Mouse (Mus musculus): Measurements from ENCODE around the gene Arhgap5. TPM values are rescaled to one million over a fixed set of nuclear protein-coding genes. Genes with fewer than 3 reads are reported as not detected.

The Arhgap5 gene
- polyA plus RNA-seq, 1 experiment = 25.6 TPM

GRCm38 (mm10) chr12:52604256-52604991 lies 100.7 kb downstream of the Arhgap5 start:
- peak; percentile 97 for DNase-seq (ENCODE audit: low read depth)
- TF ChIP-seq CTCF (IDR thresholded peaks at IDR 0.05; ENCODE audit: borderline replicate concordance, extremely low read depth, insufficient read depth, insufficient read length) (no peak), POLR2A (IDR thresholded peaks at IDR 0.05; ENCODE audit: borderline replicate concordance, extremely low read depth, insufficient read depth, insufficient read length, poor library complexity, severe bottlenecking) (peak; percentile 38; the same call in 1 of the 2 replicates)

GRCm38 (mm10) chr12:52604992-52605652 lies 101.3 kb downstream of the Arhgap5 start:
- peak; percentile 26 for DNase-seq (ENCODE audit: low read depth)
- TF ChIP-seq CTCF (IDR thresholded peaks at IDR 0.05; ENCODE audit: borderline replicate concordance, extremely low read depth, insufficient read depth, insufficient read length) (no peak), POLR2A (IDR thresholded peaks at IDR 0.05; ENCODE audit: borderline replicate concordance, extremely low read depth, insufficient read depth, insufficient read length, poor library complexity, severe bottlenecking) (no peak)

- no peak for TF ChIP-seq POLR2A (IDR thresholded peaks at IDR 0.05; ENCODE audit: borderline replicate concordance, extremely low read depth, insufficient read depth, insufficient read length, poor library complexity, severe bottlenecking)
- no peak for TF ChIP-seq CTCF (IDR thresholded peaks at IDR 0.05; ENCODE audit: borderline replicate concordance, extremely low read depth, insufficient read depth, insufficient read length)
- DNase-seq (ENCODE audit: low read depth) = no peak
Observed at GRCm38 (mm10) chr12:52607411-52607810, 103.6 kb downstream of the Arhgap5 start.

DNA sequence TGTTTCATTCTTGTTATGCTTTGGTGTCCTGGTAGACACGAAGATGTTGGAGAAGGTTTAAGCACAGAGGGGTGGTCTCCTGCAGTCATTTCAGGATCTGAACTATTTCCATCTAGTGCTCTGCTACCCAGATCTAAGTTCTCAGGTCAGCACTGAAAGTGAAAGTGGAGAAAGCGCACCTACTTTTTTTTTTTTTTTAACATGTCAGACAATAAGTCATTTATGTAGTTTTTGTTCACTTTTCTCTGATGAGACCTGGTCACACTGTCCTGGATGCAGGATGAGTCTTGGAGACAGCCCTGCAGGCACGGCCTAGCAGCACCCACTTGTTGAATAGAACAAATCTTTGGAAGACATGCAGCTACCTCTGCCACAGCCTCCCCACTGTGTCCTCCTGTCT lies 111.9 kb downstream of the Arhgap5 start:
- TF ChIP-seq POLR2A (IDR thresholded peaks at IDR 0.05; ENCODE audit: borderline replicate concordance, extremely low read depth, insufficient read depth, insufficient read length, poor library complexity, severe bottlenecking) = no peak
- no peak for TF ChIP-seq CTCF (IDR thresholded peaks at IDR 0.05; ENCODE audit: borderline replicate concordance, extremely low read depth, insufficient read depth, insufficient read length)
- DNase-seq (ENCODE audit: low read depth) = no peak

DNA sequence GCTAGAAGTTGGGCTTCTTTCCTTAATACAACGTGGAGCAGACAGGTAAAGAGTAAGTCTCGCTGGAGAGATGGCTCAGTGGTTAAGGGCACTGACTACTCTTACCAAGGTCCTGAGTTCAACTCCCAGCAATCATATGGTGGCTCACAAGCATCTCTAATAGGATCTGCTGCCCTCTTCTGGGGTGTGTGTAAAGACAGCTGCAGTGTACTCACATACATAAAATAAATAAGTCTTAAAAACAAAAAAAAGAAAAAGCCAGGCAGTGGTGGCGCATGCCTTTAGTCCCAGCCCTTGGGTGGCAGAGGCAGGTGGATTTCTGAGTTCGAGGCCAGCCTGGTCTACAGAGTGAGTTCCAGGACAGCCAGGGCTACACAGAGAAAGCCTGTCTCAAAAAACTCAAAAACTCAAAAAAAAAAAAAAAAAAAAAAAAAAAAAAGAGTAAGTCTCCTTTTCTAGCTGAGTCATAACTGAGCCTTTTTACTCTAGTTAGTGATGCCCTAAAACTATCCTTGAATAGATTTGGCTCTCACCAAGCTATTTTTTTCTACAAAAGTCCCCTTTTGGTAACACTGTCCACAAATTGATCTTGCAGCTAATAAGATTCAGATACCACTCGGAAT lies 114.8 kb downstream of the Arhgap5 start:
- TF ChIP-seq POLR2A (IDR thresholded peaks at IDR 0.05; ENCODE audit: borderline replicate concordance, extremely low read depth, insufficient read depth, insufficient read length, poor library complexity, severe bottlenecking) (no peak), CTCF (IDR thresholded peaks at IDR 0.05; ENCODE audit: borderline replicate concordance, extremely low read depth, insufficient read depth, insufficient read length) (no peak)
- DNase-seq (ENCODE audit: low read depth) = no peak

DNA sequence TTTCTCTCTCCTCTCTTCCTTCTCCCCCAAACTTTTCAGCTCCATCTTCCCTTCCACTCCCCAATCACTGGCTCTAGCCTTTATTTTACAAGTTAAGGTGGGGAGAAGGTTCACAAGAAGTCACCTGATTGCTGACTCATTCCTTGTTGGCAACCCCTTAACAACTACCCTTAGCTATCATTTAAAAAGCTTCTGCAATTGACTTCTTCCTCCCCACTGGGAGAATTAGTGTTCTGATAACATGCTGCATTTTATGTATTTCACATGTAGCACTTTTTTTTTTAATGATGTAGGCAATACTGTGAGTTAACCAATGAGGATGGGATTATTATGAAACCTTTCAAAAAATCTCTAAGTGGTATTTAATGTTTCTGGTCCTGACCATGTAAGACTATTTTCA lies 115.9 kb downstream of the Arhgap5 start:
- DNase-seq (ENCODE audit: low read depth) = no peak
- TF ChIP-seq POLR2A (IDR thresholded peaks at IDR 0.05; ENCODE audit: borderline replicate concordance, extremely low read depth, insufficient read depth, insufficient read length, poor library complexity, severe bottlenecking) (no peak), CTCF (IDR thresholded peaks at IDR 0.05; ENCODE audit: borderline replicate concordance, extremely low read depth, insufficient read depth, insufficient read length) (no peak)

Other genes starting within 250 kb of the Arhgap5 start
- 14.5 and 26.0 TPM in 2 replicates for gene Akap6, start 195.4 kb downstream of the Arhgap5 start, polyA plus RNA-seq (2012; rRNA removed)